Mouse (Mus musculus) erythroblast, adult 5-6 weeks (primary cell): ENCODE results near the gene Krt15. TPM values are rescaled to one million over a fixed set of nuclear protein-coding genes. Genes with fewer than 3 reads are reported as not detected.

Experiments used
- ATAC-seq: replicated peaks from 2 replicates; pipeline ENCODE4 v1.8.0; 2016; ENCODE audit warnings: moderate number of reproducible peaks, mild to moderate bottlenecking, moderate TSS enrichment, inconsistent platforms; ENCODE audit not compliant: poor library complexity, low FRiP score, severe bottlenecking
- total RNA-seq, 2 experiments: library from RNA; stranded (forward) in 1 of 2; stranded (reverse) in 1 of 2; fragments of 150-400 nt in 1 of 2; fragments of 200-764, 138-1000 nt in 1 of 2; gene quantifications; 2 replicates each; pipeline versions ENCODE4 v1.2.3 to v1.2.4; 2015 to 2017; ENCODE audit warnings: low replicate concordance in 2 of 2

Krt15 gene
- total RNA-seq, 2 experiments from 2014 or later = not detected

DNA sequence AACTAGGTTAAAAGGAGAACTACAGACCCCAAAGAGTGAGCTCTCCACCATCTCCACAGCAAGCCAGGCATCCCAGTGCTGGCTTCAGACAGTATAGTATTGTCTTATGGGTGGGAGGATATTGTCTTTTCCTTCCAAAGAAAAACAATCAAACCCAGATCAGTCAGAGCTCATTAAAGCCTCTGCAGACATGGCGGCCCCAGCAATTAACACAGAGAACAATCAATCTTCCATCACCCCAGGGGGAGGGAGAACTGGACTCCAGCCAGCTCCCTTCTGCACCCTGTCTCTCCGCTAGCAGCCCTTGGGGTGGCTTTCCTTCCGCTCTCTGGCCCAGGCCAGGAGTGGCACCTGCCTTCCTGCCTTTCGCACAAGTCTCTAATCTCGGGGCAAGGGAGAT lies 2.0 kb upstream of the Krt15 start:
- no peak for ATAC-seq

DNA sequence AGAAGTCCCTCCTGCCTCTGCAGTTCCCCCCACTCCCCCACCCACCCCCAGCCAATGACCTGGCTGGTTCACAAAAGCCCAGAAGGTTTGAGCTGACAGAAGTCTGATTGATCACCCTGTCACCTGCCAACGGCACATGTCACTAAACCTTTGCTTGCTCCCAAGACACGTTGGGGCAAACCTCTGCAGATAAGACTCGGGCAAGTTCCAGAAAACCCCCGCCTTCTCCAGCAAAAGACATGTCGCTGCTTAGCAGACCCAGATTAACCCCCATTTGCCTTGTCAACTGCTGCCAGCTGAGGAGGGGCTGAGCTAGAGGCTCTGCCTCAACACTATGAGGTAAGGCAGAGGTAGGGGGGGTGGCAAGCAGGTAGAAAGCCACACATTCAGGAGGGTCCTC lies 831 bp upstream of the Krt15 start:
- no peak for ATAC-seq

- ATAC-seq = no peak
Observed at GRCm38 (mm10) chr11:100124901-100125300, 10.8 kb downstream of the Krt15 start.

DNA sequence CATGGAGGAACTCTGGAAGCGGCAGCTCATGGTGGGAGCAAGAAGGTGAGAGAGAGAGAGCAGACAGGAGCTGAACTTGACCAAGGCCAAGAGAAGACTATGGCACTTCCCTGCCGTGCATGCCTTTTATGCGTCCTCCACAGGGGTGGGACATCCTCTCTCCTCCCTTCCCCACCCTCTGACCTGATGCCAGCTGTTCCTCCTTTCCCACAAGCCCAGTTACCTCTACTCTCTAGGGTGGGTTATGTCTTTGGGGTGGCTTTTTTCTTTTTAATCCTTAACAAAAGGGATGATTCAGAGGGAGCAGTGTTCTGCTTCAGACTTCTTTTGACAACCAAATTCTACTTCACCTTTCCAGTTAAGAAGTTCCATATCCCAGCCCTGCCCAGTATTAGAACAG lies 14.3 kb downstream of the Krt15 start, which contains the start of gene Krt13:
Krt13 (minus strand) TSS at position 101 of the 400 bp plus-strand sequence.
- ATAC-seq = no peak

GRCm38 (mm10) chr11:100120331-100120730 lies 15.4 kb downstream of the Krt15 start:
- no peak for ATAC-seq

DNA sequence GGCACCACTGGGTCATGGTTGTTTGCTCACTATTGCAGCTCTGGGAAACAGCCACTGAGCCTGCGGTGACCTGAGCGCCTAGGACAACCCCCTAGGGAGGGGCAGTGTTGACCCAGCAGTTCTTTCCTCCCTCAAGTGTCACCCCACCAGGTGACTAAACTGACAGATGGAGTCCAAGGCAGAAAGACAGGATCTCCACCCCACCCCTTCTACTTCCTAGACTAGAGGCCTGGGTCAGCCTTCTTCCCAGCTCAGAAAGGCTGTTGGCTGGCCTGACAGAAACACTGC lies 22.0 kb downstream of the Krt15 start:
- ATAC-seq = no peak

GRCm38 (mm10) chr11:100112935-100113741 lies 22.6 kb downstream of the Krt15 start:
- no peak for ATAC-seq

- no peak for ATAC-seq
Observed at GRCm38 (mm10) chr11:100105576-100106122, 30.1 kb downstream of the Krt15 start, which contains the start of gene Krt36. Gene Krt36 (minus strand): TSS chr11:100105626.

DNA sequence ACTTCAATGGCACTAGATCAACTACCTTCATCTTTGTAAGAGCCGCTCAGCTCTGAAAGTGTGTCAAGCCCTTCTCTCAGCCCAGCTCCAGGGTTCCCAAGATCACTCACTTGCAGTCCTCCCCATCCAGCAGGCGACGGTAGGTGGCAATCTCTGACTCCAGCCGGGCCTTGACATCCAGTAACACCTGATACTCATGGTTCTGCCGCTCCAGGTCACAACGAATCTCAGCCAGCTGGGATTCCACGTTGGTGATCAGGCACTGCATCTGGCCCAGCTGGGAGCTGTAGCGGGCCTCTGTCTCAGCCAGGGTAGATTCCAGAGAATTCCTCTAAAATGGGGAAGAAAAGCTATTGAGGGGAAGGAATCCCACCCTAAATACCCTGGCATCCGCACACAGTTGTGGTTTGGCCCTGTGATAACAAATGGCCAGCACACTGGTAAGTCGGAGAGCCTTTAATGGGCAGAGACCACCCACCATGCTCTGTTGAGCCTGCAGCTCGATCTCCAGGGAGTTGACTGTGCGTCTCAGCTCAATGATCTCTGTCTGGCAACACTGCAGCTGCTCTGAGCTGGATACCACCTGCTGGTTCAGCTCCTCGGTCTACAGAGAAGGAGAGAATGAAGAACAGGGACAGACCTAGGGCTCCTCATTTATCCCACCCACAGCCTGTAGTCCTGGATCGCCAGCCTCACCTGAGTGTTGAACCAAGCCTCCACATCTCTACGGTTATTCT lies 32.9 kb downstream of the Krt15 start:
- no peak for ATAC-seq

GRCm38 (mm10) chr11:100100391-100100790 lies 35.3 kb downstream of the Krt15 start:
- no peak for ATAC-seq

GRCm38 (mm10) chr11:100097819-100098218 lies 37.9 kb downstream of the Krt15 start:
- no peak for ATAC-seq

GRCm38 (mm10) chr11:100096141-100096540 lies 39.6 kb downstream of the Krt15 start, which contains the start of gene Krt35:
Gene Krt35 (minus strand): TSS chr11:100096241.
- ATAC-seq = no peak

- no peak for ATAC-seq
Observed at GRCm38 (mm10) chr11:100088378-100089025, 47.2 kb downstream of the Krt15 start.

GRCm38 (mm10) chr11:100087861-100088260 lies 47.9 kb downstream of the Krt15 start, which contains the start of gene Krt32:
Gene Krt32 (minus strand): TSS chr11:100088226.
- no peak for ATAC-seq

Other genes with a start within 250 kb of the Krt15 start
- not detected in 2 replicates for gene Krtap31-1, start 228.0 kb downstream of the Krt15 start, total RNA-seq (2015; ENCODE audit: low replicate concordance)
- gene Krtap31-1, start 228.0 kb downstream of the Krt15 start, total RNA-seq (2017; ENCODE audit: low replicate concordance) = not detected in 2 replicates
- gene Gm11565, start 221.2 kb downstream of the Krt15 start, total RNA-seq (2015; ENCODE audit: low replicate concordance) = not detected in 2 replicates
- not detected in 2 replicates for gene Gm11565, start 221.2 kb downstream of the Krt15 start, total RNA-seq (2017; ENCODE audit: low replicate concordance)
- not detected in 2 replicates for gene Krtap31-2, start 199.6 kb downstream of the Krt15 start, total RNA-seq (2015; ENCODE audit: low replicate concordance)
- not detected in 2 replicates for gene Krtap31-2, start 199.6 kb downstream of the Krt15 start, total RNA-seq (2017; ENCODE audit: low replicate concordance)
- gene Krtap9-5, start 187.5 kb downstream of the Krt15 start, total RNA-seq (2015; ENCODE audit: low replicate concordance) = not detected in 2 replicates
- gene Krtap9-5, start 187.5 kb downstream of the Krt15 start, total RNA-seq (2017; ENCODE audit: low replicate concordance) = not detected in 2 replicates
- not detected in 2 replicates for gene Krtap29-1, start 156.9 kb downstream of the Krt15 start, total RNA-seq (2015; ENCODE audit: low replicate concordance)
- not detected in 2 replicates for gene Krtap29-1, start 156.9 kb downstream of the Krt15 start, total RNA-seq (2017; ENCODE audit: low replicate concordance)
- gene Krtap16-1, start 149.3 kb downstream of the Krt15 start, total RNA-seq (2015; ENCODE audit: low replicate concordance) = not detected in 2 replicates
- not detected in 2 replicates for gene Krtap16-1, start 149.3 kb downstream of the Krt15 start, total RNA-seq (2017; ENCODE audit: low replicate concordance)
- gene Krtap17-1, start 141.9 kb downstream of the Krt15 start, total RNA-seq (2015; ENCODE audit: low replicate concordance) = not detected in 2 replicates
- gene Krtap17-1, start 141.9 kb downstream of the Krt15 start, total RNA-seq (2017; ENCODE audit: low replicate concordance) = not detected in 2 replicates
- not detected in 2 replicates for gene Krt33a, start 119.7 kb downstream of the Krt15 start, total RNA-seq (2015; ENCODE audit: low replicate concordance)
- not detected in 2 replicates for gene Krt33a, start 119.7 kb downstream of the Krt15 start, total RNA-seq (2017; ENCODE audit: low replicate concordance)
- gene Krt33b, start 106.1 kb downstream of the Krt15 start, total RNA-seq (2015; ENCODE audit: low replicate concordance) = not detected in 2 replicates
- not detected in 2 replicates for gene Krt33b, start 106.1 kb downstream of the Krt15 start, total RNA-seq (2017; ENCODE audit: low replicate concordance)
- not detected in 2 replicates for gene Krt34, start 94.4 kb downstream of the Krt15 start, total RNA-seq (2015; ENCODE audit: low replicate concordance)
- gene Krt34, start 94.4 kb downstream of the Krt15 start, total RNA-seq (2017; ENCODE audit: low replicate concordance) = not detected in 2 replicates
- gene Krt31, start 85.4 kb downstream of the Krt15 start, total RNA-seq (2015; ENCODE audit: low replicate concordance) = not detected in 2 replicates
- gene Krt31, start 85.4 kb downstream of the Krt15 start, total RNA-seq (2017; ENCODE audit: low replicate concordance) = not detected in 2 replicates
- not detected in 2 replicates for gene Krt32, start 47.7 kb downstream of the Krt15 start, total RNA-seq (2015; ENCODE audit: low replicate concordance)
- gene Krt32, start 47.7 kb downstream of the Krt15 start, total RNA-seq (2017; ENCODE audit: low replicate concordance) = not detected in 2 replicates
- not detected in 2 replicates for gene Krt35, start 39.7 kb downstream of the Krt15 start, total RNA-seq (2015; ENCODE audit: low replicate concordance)
- not detected in 2 replicates for gene Krt35, start 39.7 kb downstream of the Krt15 start, total RNA-seq (2017; ENCODE audit: low replicate concordance)
- gene Krt36, start 30.3 kb downstream of the Krt15 start, total RNA-seq (2015; ENCODE audit: low replicate concordance) = not detected in 2 replicates
- not detected in 2 replicates for gene Krt36, start 30.3 kb downstream of the Krt15 start, total RNA-seq (2017; ENCODE audit: low replicate concordance)
- gene Krt13, start 14.4 kb downstream of the Krt15 start, total RNA-seq (2015; ENCODE audit: low replicate concordance) = not detected in 2 replicates
- not detected in 2 replicates for gene Krt13, start 14.4 kb downstream of the Krt15 start, total RNA-seq (2017; ENCODE audit: low replicate concordance)
- not detected in 2 replicates for gene Krt19, start 12.7 kb upstream of the Krt15 start, total RNA-seq (2015; ENCODE audit: low replicate concordance)
- gene Krt19, start 12.7 kb upstream of the Krt15 start, total RNA-seq (2017; ENCODE audit: low replicate concordance) = not detected in 2 replicates
- gene Krt9, start 57.3 kb upstream of the Krt15 start, total RNA-seq (2015; ENCODE audit: low replicate concordance) = not detected in 2 replicates
- 0.28 TPM in 1 of 2 replicates, not detected in the other for gene Krt9, start 57.3 kb upstream of the Krt15 start, total RNA-seq (2017; ENCODE audit: low replicate concordance)
- gene Krt14, start 71.6 kb upstream of the Krt15 start, total RNA-seq (2015; ENCODE audit: low replicate concordance) = not detected in 2 replicates
- gene Krt14, start 71.6 kb upstream of the Krt15 start, total RNA-seq (2017; ENCODE audit: low replicate concordance) = not detected in 2 replicates
- not detected in 2 replicates for gene Krt16, start 113.0 kb upstream of the Krt15 start, total RNA-seq (2015; ENCODE audit: low replicate concordance)
- not detected in 2 replicates for gene Krt16, start 113.0 kb upstream of the Krt15 start, total RNA-seq (2017; ENCODE audit: low replicate concordance)
- gene Krt17, start 125.1 kb upstream of the Krt15 start, total RNA-seq (2015; ENCODE audit: low replicate concordance) = not detected in 2 replicates
- gene Krt17, start 125.1 kb upstream of the Krt15 start, total RNA-seq (2017; ENCODE audit: low replicate concordance) = not detected in 2 replicates
- not detected in 2 replicates for gene Krt42, start 133.9 kb upstream of the Krt15 start, total RNA-seq (2015; ENCODE audit: low replicate concordance)
- not detected in 2 replicates for gene Krt42, start 133.9 kb upstream of the Krt15 start, total RNA-seq (2017; ENCODE audit: low replicate concordance)
- gene Eif1, start 184.0 kb upstream of the Krt15 start, total RNA-seq (2015; ENCODE audit: low replicate concordance) = 580 and 688 TPM in 2 replicates
- 168 and 350 TPM in 2 replicates for gene Eif1, start 184.0 kb upstream of the Krt15 start, total RNA-seq (2017; ENCODE audit: low replicate concordance)
- not detected in 2 replicates for gene Gast, start 198.5 kb upstream of the Krt15 start, total RNA-seq (2015; ENCODE audit: low replicate concordance)
- gene Gast, start 198.5 kb upstream of the Krt15 start, total RNA-seq (2017; ENCODE audit: low replicate concordance) = not detected in 2 replicates
- not detected in 2 replicates for gene Hap1, start 220.2 kb upstream of the Krt15 start, total RNA-seq (2015; ENCODE audit: low replicate concordance)
- gene Hap1, start 220.2 kb upstream of the Krt15 start, total RNA-seq (2017; ENCODE audit: low replicate concordance) = not detected in 2 replicates